ENCODE assay signal across 10 mouse cellular contexts in genomic region chr10:113105771-113106430, GRCm38 (mm10).
DNase-seq lines count a peak whose midpoint lies in the region; ATAC-seq and TF ChIP-seq lines count a peak whose summit lies in the region.
"Had no signal": no experiment of that assay in that cellular context is flagged by ENCODE, and none has a peak within 500 bp of the region (broad histone marks: within the 10 kb centered on the region; RNA-seq: fewer than 3 reads in every experiment).

No protein-coding gene starts in this region.

- TF ChIP-seq EP300 in stomach, postnatal 0 days (optimal IDR thresholded peaks at IDR 0.05): no peak

- no peak overlapping the region for H3K9ac ChIP-seq in forebrain, embryonic 16.5 days (replicated peaks; ENCODE audit: low read depth, low read length)
- H3K9ac ChIP-seq in stomach, postnatal 0 days (ENCODE audit: low read length): no peak overlapping the region
- H3K9ac ChIP-seq: liver, embryonic 14.5 days; neural tube, embryonic 13.5 days had no signal

- peak; percentile 97 for ATAC-seq in frontal cortex, adult (ENCODE audit: low TSS enrichment)
- ATAC-seq in forebrain, embryonic 16.5 days: peak; percentile 82
- ATAC-seq in stomach, postnatal 0 days (ENCODE audit: low FRiP score, low TSS enrichment): no peak
- ATAC-seq in granulocyte monocyte progenitor cell, adult 5-6 weeks (replicated peaks; ENCODE audit: poor library complexity, severe bottlenecking): no peak

- DNase-seq in frontal cortex, postnatal 14 days (ENCODE audit: low spot score in 2 of 2): no peak
- DNase-seq in right cerebral cortex, adult 2 months (ENCODE audit: low spot score in 2 of 2): peak; percentile 3 to 15
- no peak for DNase-seq in right cerebral cortex, postnatal 36 days (ENCODE audit: low spot score in 2 of 2)
- no peak for DNase-seq in stomach, postnatal 0 days (ENCODE audit: low spot score)
- DNase-seq in adrenal gland, postnatal 4 days (ENCODE audit: low spot score in 2 of 2): no peak

- H3K4me3 ChIP-seq in forebrain, embryonic 16.5 days (replicated peaks; ENCODE audit: low read length): no peak overlapping the region
- no peak overlapping the region for H3K4me3 ChIP-seq in stomach, postnatal 0 days (ENCODE audit: low read depth, low read length)
- H3K4me3 ChIP-seq: neural tube, embryonic 13.5 days had no signal

- H3K27ac ChIP-seq in forebrain, embryonic 16.5 days (ENCODE audit: low read length): no peak overlapping the region
- no peak overlapping the region for H3K27ac ChIP-seq in stomach, postnatal 0 days (replicated peaks)
- H3K27ac ChIP-seq: liver, embryonic 14.5 days; neural tube, embryonic 13.5 days had no signal

- H3K36me3 ChIP-seq in forebrain, embryonic 16.5 days (ENCODE audit: control insufficient read depth, insufficient read depth): no peaks in the 10 kb centered on the region
- H3K36me3 ChIP-seq in stomach, postnatal 0 days (ENCODE audit: control insufficient read depth, insufficient read depth, low read length): no peaks in the 10 kb centered on the region
- H3K36me3 ChIP-seq: neural tube, embryonic 13.5 days had no signal

- H3K4me1 ChIP-seq in forebrain, embryonic 16.5 days (replicated peaks; ENCODE audit: control insufficient read depth, insufficient read depth, low read length): no peaks in the 10 kb centered on the region
- no peaks in the 10 kb centered on the region for H3K4me1 ChIP-seq in stomach, postnatal 0 days (replicated peaks; ENCODE audit: control insufficient read depth, insufficient read depth)
- H3K4me1 ChIP-seq: neural tube, embryonic 13.5 days had no signal

- no peaks in the 10 kb centered on the region for H3K9me3 ChIP-seq in forebrain, embryonic 16.5 days (ENCODE audit: control insufficient read depth, low read length)
- no peaks in the 10 kb centered on the region for H3K9me3 ChIP-seq in stomach, postnatal 0 days (ENCODE audit: control insufficient read depth, low read length)
- H3K9me3 ChIP-seq: neural tube, embryonic 13.5 days had no signal

- H3K27me3 ChIP-seq in forebrain, embryonic 16.5 days (replicated peaks; ENCODE audit: control insufficient read depth, insufficient read depth, low read length): no peaks in the 10 kb centered on the region
- H3K27me3 ChIP-seq in stomach, postnatal 0 days (ENCODE audit: control insufficient read depth, insufficient read depth, low read length): no peaks in the 10 kb centered on the region
- H3K27me3 ChIP-seq: neural tube, embryonic 13.5 days had no signal

- WGBS in forebrain, embryonic 16.5 days: 16% methylated on average over 1 of the region's 1 CpGs
- WGBS in stomach, postnatal 0 days: 22% methylated on average over 1 of the region's 1 CpGs

- no peak overlapping the region for H3K4me2 ChIP-seq in forebrain, embryonic 16.5 days (ENCODE audit: low read length)
- no peak overlapping the region for H3K4me2 ChIP-seq in stomach, postnatal 0 days (replicated peaks; ENCODE audit: low read depth)
- H3K4me2 ChIP-seq: neural tube, embryonic 13.5 days had no signal

- TF ChIP-seq CTCF in stomach, postnatal 0 days (IDR thresholded peaks at IDR 0.05; ENCODE audit: low read depth): peak; percentile 54

Comparison
In these comparisons a context has a peak if more than half of its experiments do, and no peak if none do; other contexts are left out.
1. DNase-seq: peak in right cerebral cortex, adult 2 months (2 of 2); none in frontal cortex, postnatal 14 days (0 of 2), right cerebral cortex, postnatal 36 days (0 of 2), stomach, postnatal 0 days (single experiment) and adrenal gland, postnatal 4 days (0 of 2).
2. ATAC-seq: peak in frontal cortex, adult (single experiment) and forebrain, embryonic 16.5 days (single experiment); none in stomach, postnatal 0 days (single experiment) and granulocyte monocyte progenitor cell, adult 5-6 weeks (single experiment).